Mouse (Mus musculus) bone marrow macrophage, adult 2 months (primary cell): ENCODE measurements around the gene Vegfd.

ENCODE experiments used
- CTCF ChIP-seq: IDR thresholded peaks from 2 replicates; pipeline ENCODE4 v1.5.1; 2012; ENCODE audit warnings: low read depth, mild to moderate bottlenecking, low read length, moderate library complexity
- POLR2A ChIP-seq: IDR thresholded peaks from 2 replicates; pipeline ENCODE4 v1.6.1; 2012; ENCODE audit warnings: mild to moderate bottlenecking, low read depth, low read length, borderline replicate concordance

DNA sequence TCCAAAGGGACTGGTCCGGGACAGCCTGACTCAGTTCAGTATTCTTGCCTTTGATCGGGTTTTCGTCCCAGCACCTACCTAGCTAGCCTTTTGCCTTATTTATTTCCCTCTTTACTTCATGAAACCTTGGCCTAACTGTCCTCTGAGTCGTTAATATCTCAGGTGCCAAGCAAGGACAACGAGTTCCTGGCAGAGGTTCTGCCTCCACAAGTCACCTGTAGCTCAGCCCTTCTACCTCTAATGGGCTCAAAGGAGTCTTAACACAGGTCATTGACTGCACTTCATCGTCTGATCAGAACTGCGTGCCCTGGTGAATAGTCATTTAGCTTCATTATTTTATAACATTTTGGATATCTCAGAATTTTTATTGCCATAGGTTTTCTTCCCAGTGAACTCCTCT is 66.3 kb downstream of the Vegfd start:
- TF ChIP-seq CTCF (no peak), POLR2A (no peak)
